Mouse (Mus musculus) heart, postnatal 10 days (tissue): ENCODE data around the gene Tefm. TPM values are rescaled to one million over a fixed set of nuclear protein-coding genes. Genes with fewer than 3 reads are reported as not detected.
A peak's percentile ranks its signal among the peaks of the same experiment; 100 is the strongest.
"Not testable (repeated sequence)": the region's sequence is repeated elsewhere in the genome, so short reads cannot be mapped to it uniquely, and the experiment has no call there.

Experiments used
- DNase-seq, 2 experiments: peaks; one replicate each; pipeline ENCODE4 v3.0.0; 2021
- intact Hi-C: fragments of 180-260 bp; cut with DNase I; formaldehyde crosslinking; loops from one replicate; pipeline ENCODE4 v1.15.1; 2025
- total RNA-seq, 2 experiments: library from RNA; stranded (reverse); gene quantifications; 2 replicates each; pipeline ENCODE4 v1.2.3; 2021

Gene Tefm
- 10 to 100 TPM; 22.6 to 23.7 TPM for total RNA-seq

DNA sequence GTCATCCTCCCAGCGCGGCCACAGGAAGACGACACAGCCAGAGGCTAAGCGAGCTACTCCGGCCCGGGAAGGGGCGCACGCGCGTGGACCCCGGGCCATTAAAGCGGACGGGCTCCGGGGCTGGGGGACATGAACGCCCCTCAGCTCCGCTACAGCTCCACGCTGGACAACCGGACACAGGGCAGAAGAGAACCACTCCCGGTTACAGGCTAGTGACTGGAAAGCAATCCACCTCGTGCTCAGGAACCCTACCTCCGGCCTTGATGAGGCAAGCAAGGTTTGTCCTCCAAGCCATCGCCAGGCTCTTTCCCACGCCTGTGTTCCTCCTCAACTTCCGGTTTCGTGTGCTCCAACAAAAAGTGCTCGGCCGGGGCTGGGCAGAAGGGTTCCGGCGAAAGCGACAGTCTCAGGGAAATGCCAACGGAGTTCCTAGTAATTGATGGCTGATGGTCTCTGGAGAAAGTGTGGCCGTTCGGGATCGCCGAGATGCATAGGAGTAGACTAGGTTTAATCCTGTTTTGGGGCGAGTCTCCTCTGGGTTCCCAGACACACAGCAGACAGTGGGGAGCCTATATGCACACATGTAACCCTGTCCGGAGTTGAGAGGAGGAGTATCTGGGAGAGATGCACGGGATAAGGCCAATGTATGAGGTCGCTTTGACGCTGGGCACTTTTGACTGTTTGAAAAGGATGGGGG lies at the start of gene Tefm:
Gene Tefm, minus strand, starts transcription at position 351 of the 697 bp plus-strand sequence.
- intact Hi-C loops = loop anchor here (2.0 to 10.0 kb wide), 2 partner anchors 41 to 1377 kb away; partner anchors contain the start of gene Rnf135
- peak; percentile 88 to 93 for DNase-seq

DNA sequence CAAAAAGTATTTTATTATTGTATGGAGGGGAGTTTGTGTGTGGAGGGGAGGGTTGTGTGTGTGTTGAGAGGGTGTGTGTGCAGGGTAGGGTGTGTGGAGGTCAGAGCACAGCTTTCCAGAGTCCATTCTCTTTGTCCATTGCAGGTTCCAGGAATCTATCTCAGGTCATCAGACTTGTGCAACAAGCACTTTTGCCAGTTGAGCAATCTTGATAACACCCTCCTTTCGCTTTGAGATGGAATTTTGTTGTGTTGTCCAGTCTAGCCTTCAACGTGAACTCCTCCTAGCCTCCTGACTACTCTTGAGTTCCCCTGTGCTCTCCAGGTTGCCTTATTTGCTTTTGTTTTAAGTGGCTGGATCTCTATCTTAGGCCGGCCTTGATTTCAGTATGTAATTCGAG lies 48.3 kb upstream of the Tefm start:
- intact Hi-C loops = no loop called here
- no peak for DNase-seq

DNA sequence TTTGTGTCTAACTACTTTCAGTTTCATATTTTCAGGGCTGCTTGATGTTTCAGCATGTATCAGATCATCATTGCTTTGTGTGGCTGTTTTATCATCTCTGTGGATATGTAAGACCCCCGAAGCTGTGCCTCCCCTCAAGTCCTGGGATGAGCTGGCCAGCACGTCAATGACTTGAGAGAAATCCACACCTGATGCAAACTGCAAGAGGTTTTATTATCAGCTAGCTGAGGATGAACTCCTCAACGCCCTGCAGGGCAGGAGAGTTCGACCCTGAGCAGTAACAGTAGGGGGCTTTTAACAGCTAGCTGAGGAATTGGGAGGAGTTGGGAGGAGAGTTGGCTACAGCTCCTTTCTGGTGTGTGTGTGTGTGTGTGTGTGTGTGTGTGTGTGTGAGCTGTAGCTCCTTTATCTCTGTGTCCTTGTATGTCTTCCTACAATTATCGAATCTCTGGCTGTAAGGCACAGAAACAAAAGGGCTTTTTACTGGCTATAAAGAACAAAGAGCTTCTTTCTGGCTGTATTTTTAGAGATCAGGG lies 43.5 kb upstream of the Tefm start:
- DNase-seq, intact Hi-C loops: not testable (repeated sequence)

DNA sequence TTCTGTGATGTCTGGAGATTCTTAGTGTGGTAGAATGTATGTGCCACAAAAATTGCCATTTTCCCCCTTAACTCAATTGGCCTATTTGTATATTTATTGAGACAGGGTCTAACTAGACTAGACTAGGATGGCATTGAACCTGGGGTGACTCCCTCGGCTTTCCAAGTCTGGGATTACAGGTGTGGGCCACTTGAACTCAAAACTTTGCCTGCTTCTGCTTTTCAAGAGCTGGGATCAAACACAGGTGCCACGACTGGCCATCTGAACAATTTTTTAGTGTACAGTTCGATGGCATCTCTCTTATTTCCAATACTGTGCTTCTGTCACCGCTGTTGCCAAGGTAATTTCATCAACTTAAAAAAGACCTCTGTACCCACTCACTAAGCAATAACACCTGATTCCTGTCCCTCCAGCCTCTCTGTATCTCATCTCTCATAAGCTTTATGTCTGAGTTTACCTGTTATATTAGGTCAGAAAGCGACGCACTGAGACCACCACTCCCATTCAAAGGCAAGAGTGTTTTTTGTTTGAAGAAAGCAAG lies 42.6 kb upstream of the Tefm start:
- intact Hi-C loops = loop anchor here (5.0 kb wide), 1 partner anchor 102 kb away; the partner anchor contains the start of gene Crlf3
- DNase-seq = no peak

DNA sequence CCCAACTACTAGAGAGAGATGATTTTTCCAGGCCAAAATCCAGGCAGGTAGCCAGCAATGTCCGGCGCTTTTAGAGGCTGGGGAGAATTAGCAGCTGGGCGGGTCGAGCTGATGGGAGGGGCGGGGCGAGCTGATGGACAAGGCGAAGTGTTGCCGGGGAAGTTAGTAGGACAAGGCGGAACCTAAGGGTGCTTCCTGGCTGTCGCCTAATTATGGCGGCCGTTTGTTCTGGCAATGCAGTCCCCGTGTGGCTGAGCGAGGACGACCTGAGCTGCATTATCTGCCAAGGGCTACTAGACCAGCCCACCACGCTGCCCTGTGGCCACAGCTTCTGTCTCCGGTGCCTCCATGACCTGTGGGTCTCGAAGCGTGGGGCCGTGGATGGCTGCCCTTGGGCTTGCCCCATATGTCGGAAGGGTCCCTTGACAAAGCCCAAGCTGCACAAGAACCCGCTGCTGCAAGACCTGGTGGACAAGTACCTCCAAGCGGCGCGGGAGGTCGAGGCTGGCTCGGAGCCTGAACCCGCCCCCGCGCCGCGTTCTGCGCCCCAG lies 41.8 kb upstream of the Tefm start, which contains the start of gene Rnf135:
Gene Rnf135, plus strand, starts transcription at position 147 of the 551 bp plus-strand sequence.
- intact Hi-C loops = loop anchor here (2.0 to 5.0 kb wide), 2 partner anchors 41 to 101 kb away; partner anchors contain the start of genes Crlf3 and Tefm
- DNase-seq = peak; percentile 96 to 98

DNA sequence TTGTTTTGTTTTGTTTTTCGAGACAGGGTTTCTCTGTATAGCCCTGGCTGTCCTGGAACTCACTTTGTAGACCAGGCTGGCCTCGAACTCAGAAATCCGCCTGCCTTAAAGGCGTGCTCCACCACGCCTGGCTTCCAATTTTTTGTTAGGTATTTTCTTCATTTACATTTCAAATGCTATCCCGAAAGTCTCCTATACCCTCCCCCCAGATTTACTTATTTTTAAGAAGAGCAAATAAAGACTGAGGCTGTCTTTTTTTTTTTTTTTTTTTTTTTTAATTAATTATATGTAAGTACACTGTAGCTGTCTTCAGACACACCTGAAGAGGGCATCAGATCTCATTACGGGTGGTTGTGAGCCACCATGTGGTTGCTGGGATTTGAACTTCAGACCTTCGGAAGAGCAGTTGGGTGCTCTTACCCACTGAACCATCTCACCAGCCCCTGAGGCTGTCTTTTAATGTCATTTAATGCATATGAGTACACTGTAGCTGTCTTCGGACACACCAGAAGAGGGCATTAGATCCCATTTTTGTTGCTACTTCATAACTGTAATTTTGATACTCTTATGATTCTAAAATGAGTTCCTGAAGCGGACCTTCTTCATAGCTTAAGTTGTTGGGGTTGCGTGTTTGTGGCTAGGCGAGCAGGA lies 41.2 kb upstream of the Tefm start:
- intact Hi-C loops = loop anchor here (2.0 to 5.0 kb wide), 2 partner anchors 40 to 101 kb away; partner anchors contain the start of genes Crlf3 and Tefm

DNA sequence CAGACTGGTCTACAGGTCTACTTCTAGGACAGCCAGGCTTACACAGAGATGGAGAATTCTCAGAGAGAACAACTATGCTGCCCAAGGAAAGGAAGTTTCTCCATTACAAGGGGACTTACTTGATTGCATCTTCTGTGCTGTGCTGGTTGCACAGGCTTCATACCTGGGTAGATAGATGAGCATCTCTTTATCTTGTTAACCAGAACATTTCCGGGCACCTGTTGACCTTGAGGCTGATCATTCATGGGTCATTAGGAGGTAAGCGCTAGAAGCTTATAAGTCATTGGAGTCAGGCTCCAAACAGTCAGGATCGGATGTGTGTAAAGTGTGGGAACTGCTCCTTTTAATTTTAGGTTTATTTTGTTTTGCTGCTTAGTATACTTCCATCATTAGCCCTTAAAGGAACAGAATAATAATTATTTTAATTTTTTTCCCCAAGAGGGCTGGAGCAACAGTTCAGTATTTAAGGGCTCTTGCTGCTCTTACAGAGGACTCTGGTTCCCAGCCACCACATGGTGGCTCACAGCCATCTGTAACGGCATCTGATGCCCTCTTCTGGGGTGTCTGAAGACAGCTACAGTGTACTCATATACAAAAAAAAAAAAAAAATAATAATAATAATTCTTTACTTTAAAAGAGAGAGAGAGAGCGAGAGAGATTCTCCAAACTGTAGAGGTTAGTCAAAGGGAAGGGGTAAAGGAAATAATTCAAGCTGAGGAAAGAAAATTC lies 39.2 kb upstream of the Tefm start:
- no peak for DNase-seq
- intact Hi-C loops = loop anchor here (5.0 kb wide), 1 partner anchor 99 kb away; the partner anchor contains the start of gene Crlf3

More for the DNA sequence above, 41.2 kb upstream of the Tefm start:
- DNase-seq = not testable (repeated sequence)

DNA sequence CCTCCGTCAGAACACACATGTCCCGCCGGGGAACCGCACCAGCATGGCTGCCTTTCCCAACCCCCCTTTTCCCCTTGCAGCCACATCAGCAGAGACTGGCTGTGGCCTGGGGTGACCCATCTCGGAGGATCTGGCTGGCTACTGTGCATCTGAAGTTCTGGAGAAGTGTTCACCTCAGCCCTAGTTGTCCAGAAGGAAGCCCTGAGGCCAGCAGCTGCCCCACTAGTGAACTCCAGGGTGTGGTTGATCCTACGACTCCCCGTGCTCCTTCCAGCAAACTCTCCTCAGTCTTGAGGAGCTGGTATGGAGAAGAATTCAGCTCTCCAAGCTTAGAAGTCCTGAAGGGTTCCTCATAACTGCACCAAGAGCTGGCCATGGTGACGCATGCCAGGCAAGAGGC lies 36.3 kb upstream of the Tefm start:
- DNase-seq = no peak
- intact Hi-C loops = no loop called here

DNA sequence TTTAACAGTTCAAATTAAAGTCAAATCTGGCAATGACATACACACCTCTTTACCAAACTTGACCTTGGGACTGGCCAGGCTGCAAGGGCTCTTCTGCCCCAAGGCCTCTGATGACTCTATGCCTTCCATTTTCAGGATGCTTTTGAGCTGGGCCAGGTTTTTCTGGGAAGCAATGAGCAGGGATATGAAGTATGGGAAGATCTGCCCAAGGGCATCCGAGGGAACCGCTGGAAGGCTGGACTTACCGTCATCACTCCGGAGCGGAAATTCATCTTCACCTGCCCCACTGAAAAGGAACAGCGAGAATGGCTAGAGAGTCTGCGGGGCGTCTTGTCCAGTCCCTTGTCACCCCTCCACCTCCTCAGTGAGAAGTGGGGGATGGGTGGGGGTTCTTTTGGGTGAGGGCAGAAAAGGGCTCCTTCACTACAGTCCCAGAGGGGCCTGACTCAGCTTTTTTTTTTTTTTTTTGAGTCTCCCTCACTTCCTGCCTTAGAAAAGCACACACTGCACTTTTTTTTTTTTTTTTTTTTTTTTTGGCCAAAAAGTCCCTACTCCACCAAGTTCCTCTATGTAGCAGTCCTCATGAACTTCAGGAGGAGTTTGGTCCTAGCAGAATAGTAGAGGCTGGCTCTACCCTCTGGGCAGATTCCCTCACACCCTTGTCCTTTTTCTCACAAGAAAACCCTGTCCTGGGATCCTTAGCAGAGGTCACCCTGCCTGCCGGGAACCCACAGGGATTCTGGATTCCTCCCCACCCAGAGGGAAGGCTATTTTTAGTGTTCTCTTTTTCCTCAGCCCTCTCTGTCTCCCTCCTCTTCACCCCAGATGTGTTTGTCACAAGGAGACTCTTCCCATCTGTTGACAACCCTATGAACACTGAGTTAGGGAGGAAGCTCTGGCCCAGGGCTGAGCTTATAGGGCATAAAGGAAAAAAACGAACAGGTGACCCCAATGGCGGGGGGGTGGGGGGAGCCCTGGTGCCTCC lies 35.2 kb upstream of the Tefm start:
- intact Hi-C loops = no loop called here
- peak; percentile 46 to 48 for DNase-seq

DNA sequence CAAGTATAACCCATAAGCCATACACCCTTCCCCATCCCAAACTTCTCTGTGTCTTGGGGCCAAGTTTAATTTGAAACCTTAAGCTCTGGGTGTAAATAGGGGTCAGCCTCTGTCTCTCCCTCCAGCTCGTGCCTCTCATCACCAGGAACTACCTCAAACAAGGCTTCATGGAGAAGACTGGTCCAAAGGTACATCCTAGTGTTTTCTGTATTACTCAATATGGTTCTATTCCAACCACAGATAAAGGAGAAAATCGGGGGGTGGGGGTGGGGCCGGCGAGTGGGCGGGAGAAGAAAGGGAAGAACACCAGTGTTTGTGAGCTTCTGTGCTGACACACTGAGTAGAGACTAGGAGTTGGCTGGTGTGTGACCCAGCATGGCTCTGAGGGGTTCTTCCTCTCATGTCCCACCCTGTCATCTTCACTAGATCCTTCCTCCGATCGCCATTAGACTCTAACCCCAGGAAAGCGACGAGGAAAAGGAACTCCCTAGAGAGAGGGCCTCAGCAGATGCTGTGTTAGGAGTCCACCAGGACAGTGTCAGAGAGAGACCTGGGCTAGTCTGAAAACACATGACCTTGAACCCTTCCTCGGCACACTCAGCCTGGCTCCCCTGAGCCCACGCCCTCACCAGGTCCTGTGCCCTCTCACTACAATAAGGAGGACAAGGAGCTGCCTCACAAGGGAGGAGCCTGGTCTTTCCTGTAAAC lies 32.1 kb upstream of the Tefm start:
- intact Hi-C loops = no loop called here
- no peak for DNase-seq

DNA sequence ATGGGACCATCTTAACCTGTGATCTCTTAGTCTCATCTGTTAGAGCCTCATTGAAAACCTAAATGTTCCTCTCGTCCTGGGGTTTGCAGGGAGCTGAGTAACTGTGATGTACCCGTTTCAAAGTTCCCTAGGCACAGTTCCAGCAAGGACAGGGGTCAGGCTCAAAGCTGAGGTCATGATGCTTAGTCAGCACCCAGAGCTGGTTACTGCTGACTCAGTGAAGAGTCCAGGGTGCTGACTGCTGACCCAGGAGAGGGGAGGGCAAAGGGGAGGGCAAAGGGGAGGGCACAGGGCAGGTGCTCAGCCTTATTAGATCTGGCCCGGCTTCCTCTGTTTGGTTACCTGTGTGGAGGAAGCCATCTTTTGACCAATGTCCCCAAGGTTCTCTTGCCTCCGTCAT lies 29.9 kb upstream of the Tefm start:
- intact Hi-C loops = no loop called here
- no peak for DNase-seq

DNA sequence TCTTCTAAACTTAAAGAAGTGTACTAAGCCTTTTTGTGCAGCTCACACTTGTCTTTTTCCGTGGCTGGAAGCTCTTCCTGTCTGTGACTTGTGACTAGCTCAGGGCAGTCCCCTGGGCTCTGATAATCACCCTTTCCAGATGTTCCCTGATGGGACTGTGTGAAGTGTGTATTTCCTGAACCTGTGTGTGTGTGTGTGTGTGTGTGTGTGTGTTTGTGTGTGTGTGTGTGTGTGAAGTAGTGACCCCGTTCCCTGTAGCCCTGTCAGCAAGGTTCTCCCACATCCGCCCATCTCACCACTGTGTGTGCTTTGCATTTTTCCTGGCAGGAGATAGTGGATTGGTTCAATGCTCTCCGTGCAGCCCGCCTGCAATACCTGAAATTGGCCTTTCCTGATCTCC lies 28.4 kb upstream of the Tefm start:
- intact Hi-C loops = no loop called here
- no peak for DNase-seq

DNA sequence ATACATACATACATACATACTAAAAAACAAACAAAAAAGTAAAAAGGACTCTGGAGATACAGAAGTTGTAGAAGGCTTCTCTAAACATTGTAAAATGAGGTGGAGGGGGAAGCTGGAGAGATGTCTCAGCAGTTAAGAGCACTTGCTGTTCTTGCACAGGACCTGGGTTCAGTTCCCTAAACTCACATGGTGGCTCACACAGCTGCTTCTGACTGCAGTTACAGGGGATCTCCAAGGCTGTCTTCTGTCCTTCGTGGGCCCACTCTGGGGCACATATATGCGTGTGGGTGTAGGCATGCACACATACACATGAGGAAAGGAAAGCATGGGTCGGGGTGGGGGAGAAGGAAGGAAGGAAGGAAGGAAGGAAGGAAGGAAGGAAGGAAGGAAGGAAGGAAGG lies 27.7 kb upstream of the Tefm start:
- DNase-seq = no peak
- intact Hi-C loops = no loop called here

DNA sequence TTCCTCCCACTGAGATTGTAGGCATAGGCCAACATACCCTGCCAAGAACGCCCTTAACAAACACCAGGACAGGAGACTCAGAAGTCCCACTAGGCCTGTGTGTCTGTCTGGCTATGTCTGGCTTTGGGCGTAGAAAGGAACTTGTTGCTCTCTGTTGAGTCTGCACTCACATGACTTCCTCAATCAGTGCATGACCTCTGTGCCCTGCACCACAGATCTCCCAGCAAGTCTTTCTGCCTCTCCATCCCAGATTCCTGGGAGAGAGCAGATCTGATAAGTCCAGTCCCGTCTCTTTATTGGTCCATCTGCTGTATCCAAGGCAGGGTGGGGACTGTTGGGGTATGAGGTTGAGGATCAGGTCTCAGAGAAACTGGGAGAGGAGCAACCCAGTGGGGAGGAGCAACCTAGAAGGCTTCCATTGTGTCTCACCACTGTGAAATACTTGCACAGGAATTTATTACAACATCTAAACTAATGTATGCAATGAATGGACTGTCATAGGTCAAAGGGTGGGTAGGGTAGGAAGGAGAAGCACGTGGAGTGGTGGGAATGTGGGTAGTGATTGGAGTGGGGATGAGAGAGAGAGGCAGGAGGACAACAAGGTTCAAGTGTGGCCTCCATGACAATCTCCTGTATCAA lies 26.8 kb upstream of the Tefm start:
- no peak for DNase-seq
- intact Hi-C loops = no loop called here

DNA sequence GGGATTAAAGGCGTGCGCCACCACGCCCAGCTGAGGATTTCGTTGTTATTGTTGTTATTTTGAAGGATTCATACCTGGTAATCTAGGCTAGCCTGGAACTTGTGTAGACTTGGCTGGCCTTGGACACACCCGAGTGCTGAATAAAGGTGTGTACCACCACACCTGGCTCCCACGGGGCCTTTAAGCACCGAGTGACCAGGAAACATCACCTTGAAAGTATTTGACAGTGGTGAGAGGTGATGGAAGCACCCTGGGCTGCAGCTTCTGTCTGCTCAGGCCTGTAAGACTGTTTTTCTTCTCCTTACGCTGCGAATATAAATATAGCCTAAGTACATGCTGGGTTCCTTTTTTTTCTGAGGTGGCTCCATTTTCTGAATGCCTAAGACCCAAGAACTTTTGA lies 26.1 kb upstream of the Tefm start:
- intact Hi-C loops = no loop called here
- no peak for DNase-seq

DNA sequence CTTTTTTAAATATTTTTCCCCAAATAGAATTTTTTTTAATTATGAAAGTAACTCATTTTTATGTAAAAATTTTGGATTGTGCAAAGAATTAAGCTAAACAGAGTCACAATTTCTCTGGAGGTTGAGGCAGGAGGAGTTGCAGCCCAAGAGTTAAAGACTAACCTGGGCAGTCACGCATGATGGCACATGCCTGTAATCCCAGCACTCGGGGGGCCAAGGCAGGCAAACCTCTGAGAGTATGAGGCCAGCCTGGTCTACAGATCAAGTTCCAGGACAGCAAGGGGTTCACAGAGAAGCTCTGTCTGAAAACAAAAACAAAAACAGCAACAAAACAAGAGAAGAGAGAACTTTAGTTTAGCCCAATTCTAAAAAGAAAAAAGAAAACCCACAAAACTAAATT lies 22.2 kb upstream of the Tefm start:
- no peak for DNase-seq
- intact Hi-C loops = no loop called here

DNA sequence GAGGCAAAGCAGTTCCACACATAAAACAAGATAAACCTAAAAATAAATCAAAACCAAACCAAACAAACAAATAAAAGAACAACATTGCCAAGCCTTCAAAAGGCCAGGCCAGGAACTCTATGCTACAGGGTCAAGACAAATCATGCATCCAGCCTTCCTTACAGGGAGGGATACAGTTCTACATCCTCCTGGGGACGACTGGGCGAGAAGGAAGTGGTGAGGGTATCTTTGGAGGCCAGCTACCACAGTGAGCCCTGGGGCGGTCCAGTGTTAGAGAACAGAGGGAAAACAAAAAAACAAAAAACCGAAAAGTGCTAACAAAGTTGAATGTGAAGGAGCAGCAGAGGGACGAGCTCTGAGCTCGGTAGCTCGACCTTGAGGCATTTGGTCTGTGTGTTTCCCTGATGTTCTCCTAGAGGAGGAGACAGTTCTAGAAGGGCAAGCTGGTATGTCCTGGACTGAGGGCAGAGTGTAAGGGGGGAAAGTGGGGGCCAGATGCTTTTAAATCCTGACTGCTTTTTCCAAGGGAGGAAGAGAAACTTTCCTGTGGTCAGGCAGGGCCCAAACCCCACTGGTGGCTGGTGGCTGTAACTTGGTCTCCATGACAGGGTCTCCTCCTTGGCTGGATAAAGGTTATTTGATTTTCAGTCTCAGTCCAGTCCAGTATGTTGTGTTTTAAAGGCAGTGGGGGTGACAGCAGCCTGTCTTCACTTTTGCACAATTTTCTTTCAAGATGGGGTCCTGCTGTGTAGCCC lies 21.6 kb upstream of the Tefm start:
- intact Hi-C loops = no loop called here
- DNase-seq = no peak
